Mouse (Mus musculus) C2C12 (cell line): ENCODE data around the gene Dnah11. TPM values are rescaled to one million over a fixed set of nuclear protein-coding genes. Genes with fewer than 3 reads are reported as not detected.

ENCODE experiments used
- H3K27me3 ChIP-seq: one replicate; pipeline ENCODE4 v1.6.1; 2011; ENCODE audit not compliant: control insufficient read depth, insufficient read depth, insufficient read length
- H3K36me3 ChIP-seq: one replicate; pipeline ENCODE4 v1.6.1; 2011; ENCODE audit not compliant: control insufficient read depth, insufficient read depth
- H3K4me3 ChIP-seq: one replicate; pipeline ENCODE4 v1.5.1; 2011; ENCODE audit warnings: mild to moderate bottlenecking, control low read depth; ENCODE audit not compliant: poor library complexity, insufficient read depth, severe bottlenecking
- H3K79me2 ChIP-seq: one replicate; pipeline ENCODE4 v1.6.1; 2011; ENCODE audit not compliant: control insufficient read depth, insufficient read depth
- H3K79me3 ChIP-seq: one replicate; pipeline ENCODE4 v1.6.1; 2011; ENCODE audit warnings: low read depth, control low read depth
- H3ac ChIP-seq: one replicate; pipeline ENCODE3; 2011; ENCODE audit warnings: low read depth; ENCODE audit not compliant: control insufficient read depth, insufficient read length
- CEBPB ChIP-seq: IDR thresholded peaks from one replicate; pipeline ENCODE4 v1.6.1; 2011; ENCODE audit warnings: low read depth, mild to moderate bottlenecking, control low read depth, moderate library complexity
- CTCF ChIP-seq: IDR thresholded peaks from one replicate; pipeline ENCODE4 v1.5.1; 2011; ENCODE audit not compliant: control insufficient read depth, insufficient read depth, insufficient read length
- FOSL1 ChIP-seq: IDR thresholded peaks from one replicate; pipeline ENCODE4 v1.8.0; 2011; ENCODE audit warnings: mild to moderate bottlenecking, low read length; ENCODE audit not compliant: poor library complexity, insufficient read depth, severe bottlenecking
- MAX ChIP-seq: IDR thresholded peaks from one replicate; pipeline ENCODE4 v1.6.1; 2011; ENCODE audit warnings: mild to moderate bottlenecking, control low read depth
- MYOD1 ChIP-seq: IDR thresholded peaks from one replicate; pipeline ENCODE4 v1.6.1; 2011; ENCODE audit warnings: low read depth; ENCODE audit not compliant: control insufficient read depth, insufficient read length
- MYOG ChIP-seq: IDR thresholded peaks from one replicate; pipeline ENCODE4 v1.6.1; 2011; ENCODE audit not compliant: control insufficient read depth, insufficient read length; ENCODE audit errors: extremely low read depth
- USF1 ChIP-seq: IDR thresholded peaks from one replicate; pipeline ENCODE4 v1.6.1; 2011; ENCODE audit warnings: low read depth, mild to moderate bottlenecking, control low read depth, moderate library complexity
- polyA plus RNA-seq: library from polyadenylated mRNA; unstranded; fragments of >200 nt; fragmentation: generic; extraction: Trizol; gene quantifications from one replicate; pipeline ENCODE4 v1.2.1, GENCODE M21; 2012; ENCODE audit warnings: missing spikeins

Gene Dnah11
- polyA plus RNA-seq, 1 experiment, result under 0.01 TPM

DNA sequence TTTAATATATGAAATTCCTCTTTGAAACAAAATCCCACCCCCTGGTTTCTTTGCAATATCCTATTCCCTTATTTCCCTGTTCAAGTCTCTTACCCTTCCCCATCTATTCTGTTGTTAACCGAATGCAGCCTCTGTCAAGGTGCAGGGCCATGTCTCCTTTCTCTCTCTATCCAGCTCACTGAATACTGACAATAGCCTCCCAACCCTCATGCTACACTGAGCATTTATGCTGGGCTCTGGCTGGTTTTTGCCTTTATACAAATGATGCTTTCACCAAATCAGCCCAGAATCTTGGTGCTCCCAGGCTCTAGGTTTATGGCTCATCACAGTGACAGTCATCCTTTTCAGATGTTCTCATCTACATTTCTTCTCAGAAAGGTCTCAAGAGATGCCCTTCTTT, 91.1 kb downstream of the Dnah11 start:
- Histone ChIP-seq H3ac (no peak overlapping the region), H3K79me3 (no peaks in the 10 kb centered on the region), H3K27me3 (peaks cover 10% of the 10 kb centered on the region), H3K36me3 (no peaks in the 10 kb centered on the region), H3K79me2 (no peaks in the 10 kb centered on the region), H3K4me3 (no peak overlapping the region)
- no peak for TF ChIP-seq MAX
- no peak for TF ChIP-seq CEBPB
- no peak for TF ChIP-seq CTCF
- no peak for TF ChIP-seq USF1
- TF ChIP-seq FOSL1, result no peak
- TF ChIP-seq MYOD1, result no peak
- no peak for TF ChIP-seq MYOG

GRCm38 (mm10) chr12:118104520-118104919, 94.3 kb downstream of the Dnah11 start:
- H3K79me3 ChIP-seq, result no peaks in the 10 kb centered on the region
- peaks cover 10% of the 10 kb centered on the region for H3K27me3 ChIP-seq
- H3K36me3 ChIP-seq, result no peaks in the 10 kb centered on the region
- no peak overlapping the region for H3K4me3 ChIP-seq
- H3K79me2 ChIP-seq, result no peaks in the 10 kb centered on the region
- TF ChIP-seq CEBPB, result no peak
- no peak overlapping the region for H3ac ChIP-seq

GRCm38 (mm10) chr12:118099694-118100093, 99.1 kb downstream of the Dnah11 start:
- no peaks in the 10 kb centered on the region for H3K79me3 ChIP-seq
- H3K79me2 ChIP-seq, result no peaks in the 10 kb centered on the region
- H3K36me3 ChIP-seq, result no peaks in the 10 kb centered on the region
- H3K27me3 ChIP-seq, result peaks cover 6% of the 10 kb centered on the region
- TF ChIP-seq CEBPB (no peak), USF1 (no peak), FOSL1 (no peak), CTCF (no peak), MYOG (no peak), MYOD1 (no peak), MAX (no peak)
- H3K4me3 ChIP-seq, result no peak overlapping the region
- no peak overlapping the region for H3ac ChIP-seq

GRCm38 (mm10) chr12:118098257-118098656, 100.6 kb downstream of the Dnah11 start:
- H3K79me3 ChIP-seq, result no peaks in the 10 kb centered on the region
- no peak overlapping the region for H3ac ChIP-seq
- no peaks in the 10 kb centered on the region for H3K27me3 ChIP-seq
- no peak overlapping the region for H3K4me3 ChIP-seq
- H3K36me3 ChIP-seq, result no peaks in the 10 kb centered on the region
- H3K79me2 ChIP-seq, result no peaks in the 10 kb centered on the region
- TF ChIP-seq FOSL1 (no peak), MYOG (no peak), USF1 (no peak), CTCF (no peak), MYOD1 (no peak), CEBPB (no peak), MAX (no peak)

GRCm38 (mm10) chr12:118094946-118095345, 103.9 kb downstream of the Dnah11 start:
- H3K36me3 ChIP-seq, result no peaks in the 10 kb centered on the region
- H3ac ChIP-seq, result no peak overlapping the region
- TF ChIP-seq MYOD1, result no peak
- H3K4me3 ChIP-seq, result no peak overlapping the region
- no peaks in the 10 kb centered on the region for H3K79me2 ChIP-seq
- no peaks in the 10 kb centered on the region for H3K27me3 ChIP-seq
- H3K79me3 ChIP-seq, result no peaks in the 10 kb centered on the region

- Histone ChIP-seq H3K27me3 (no peaks in the 10 kb centered on the region), H3K79me3 (no peaks in the 10 kb centered on the region), H3ac (no peak overlapping the region), H3K36me3 (no peaks in the 10 kb centered on the region), H3K4me3 (no peak overlapping the region), H3K79me2 (no peaks in the 10 kb centered on the region)
- no peak for TF ChIP-seq CTCF
Observed at GRCm38 (mm10) chr12:118085291-118085690, 113.6 kb downstream of the Dnah11 start.
